Mouse (Mus musculus) forebrain, postnatal 0 days (tissue): ENCODE results near the gene Bbof1. TPM values are rescaled to one million over a fixed set of nuclear protein-coding genes. Genes with fewer than 3 reads are reported as not detected.
A peak's percentile ranks its signal among the peaks of the same experiment; 100 is the strongest.

Source experiments
- ATAC-seq: fragments of 200-750 bp; cut with Nextera tagmentation; 2 replicates; pipeline ENCODE4 v1.8.0; 2017; ENCODE audit warnings: mild to moderate bottlenecking, moderate library complexity
- DNase-seq: peaks from one replicate; pipeline ENCODE4 v3.0.0-alpha.2; 2015
- H3K27ac ChIP-seq: fragments of 300-500 bp; sonication (generic); 2 replicates; pipeline ENCODE4 v1.5.1; 2014; ENCODE audit warnings: low read depth, mild to moderate bottlenecking, antibody characterized with exemption, low read length, moderate library complexity, mixed read lengths
- H3K27me3 ChIP-seq: fragments of 300-500 bp; sonication (generic); 2 replicates; pipeline ENCODE4 v1.6.1; 2014; ENCODE audit warnings: mild to moderate bottlenecking, low read length, mixed read lengths; ENCODE audit not compliant: insufficient read depth
- H3K36me3 ChIP-seq: fragments of 300-500 bp; sonication (generic); 2 replicates; pipeline ENCODE4 v1.6.1; 2014; ENCODE audit warnings: mild to moderate bottlenecking, moderate library complexity; ENCODE audit not compliant: insufficient read depth
- H3K4me1 ChIP-seq: fragments of 300-500 bp; sonication (generic); 2 replicates; pipeline ENCODE4 v1.6.1; 2014; ENCODE audit warnings: antibody characterized with exemption; ENCODE audit not compliant: insufficient read depth
- H3K4me2 ChIP-seq: fragments of 300-500 bp; sonication (generic); 2 replicates; pipeline ENCODE4 v1.6.1; 2014; ENCODE audit warnings: low read depth, mild to moderate bottlenecking, moderate library complexity
- H3K4me3 ChIP-seq: fragments of 300-500 bp; sonication (generic); 2 replicates; pipeline ENCODE4 v1.5.1; 2014; ENCODE audit warnings: low read depth, low read length, mixed read lengths
- H3K9ac ChIP-seq: fragments of 300-500 bp; sonication (generic); 2 replicates; pipeline ENCODE4 v1.6.1; 2014; ENCODE audit warnings: mild to moderate bottlenecking
- H3K9me3 ChIP-seq: fragments of 300-500 bp; sonication (generic); 2 replicates; pipeline ENCODE4 v1.6.1; 2016; ENCODE audit warnings: low read length
- CTCF ChIP-seq: sonication (generic); IDR thresholded peaks from 2 replicates; pipeline ENCODE4 v1.5.1; 2016; ENCODE audit warnings: antibody characterized with exemption, control low read depth, low read depth
- WGBS: fragments of 180-500 bp; shearing (Covaris S2); extraction: QIAGEN DNeasy Blood & Tissue Kit; methylation state at CpG from one replicate; pipeline ENCODE4 v1.1.7; 2014; 5-methylcytosine and 5-hydroxymethylcytosine counted together
- polyA plus RNA-seq: library from polyadenylated mRNA; unstranded; fragments of >200 nt; fragmentation: Nextera tagmentation; extraction: Ambion mirVana; gene quantifications from 2 replicates; pipeline ENCODE4 v1.2.1, GENCODE M21; 2015
- total RNA-seq: library from RNA; depleted of rRNA; stranded (reverse); fragments of >200 nt; gene quantifications from 2 replicates; pipeline ENCODE4 v1.2.3, GENCODE M21; 2014; rRNA removed

Bbof1 gene
- total RNA-seq (3.0 and 4.0 TPM in 2 replicates), polyA plus RNA-seq (2.3 and 3.0 TPM in 2 replicates)

DNA sequence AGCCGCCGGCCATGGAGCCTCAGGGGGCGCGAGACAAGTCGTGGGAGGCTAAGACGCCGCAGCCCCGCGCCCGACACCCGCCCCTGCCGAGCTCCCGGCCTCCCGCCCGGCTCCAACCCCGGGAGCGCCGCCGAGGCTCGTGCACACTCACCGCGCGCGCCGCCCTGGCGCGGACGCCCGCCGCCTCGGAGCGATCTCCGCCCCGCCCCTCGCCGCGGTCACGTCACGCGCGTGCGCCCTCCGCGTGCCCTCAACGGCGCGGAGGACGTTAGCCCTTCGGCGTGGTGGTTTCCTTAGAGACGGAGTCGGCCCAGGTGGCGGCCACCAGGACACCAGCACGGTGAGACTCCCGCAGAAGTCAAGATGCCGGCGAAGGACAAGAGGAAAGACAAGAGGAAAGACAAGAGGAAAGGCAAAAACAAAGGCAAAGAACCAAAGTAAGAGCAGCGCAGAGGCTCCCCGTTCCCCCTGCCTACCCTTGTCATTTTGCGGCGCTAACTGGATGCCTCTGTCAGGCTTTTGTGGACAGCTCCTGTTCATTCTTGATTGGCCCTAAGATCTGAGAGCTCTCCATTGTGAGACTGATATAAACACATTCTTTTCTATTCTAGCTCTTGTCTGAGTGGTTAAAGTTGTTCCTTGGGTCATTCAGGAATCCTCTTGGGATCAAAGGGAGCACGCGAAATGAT is at the start of gene Bbof1, which contains the start of gene Entpd5:
Bbof1 (plus strand) TSS at position 253 of the 689 bp plus-strand sequence.
Entpd5 (minus strand) TSS at position 211 of the 689 bp plus-strand sequence.
- TF ChIP-seq CTCF, result no peak
- Histone ChIP-seq H3K36me3 (no peaks in the 10 kb centered on the region), H3K4me2 (peak within 1 kb of the TSS; percentile 82), H3K4me1 (peaks cover 5% of the 10 kb centered on the region; the same call in 1 of the 2 replicates), H3K4me3 (peak within 1 kb of the TSS; percentile 89), H3K27ac (peak within 1 kb of the TSS; percentile 88), H3K9me3 (no peaks in the 10 kb centered on the region), H3K27me3 (no peaks in the 10 kb centered on the region), H3K9ac (peak within 1 kb of the TSS; percentile 79)
- ATAC-seq (peak; percentile 96), DNase-seq (peak; percentile 95)
- 3% methylated on average over 49 of the region's 63 CpGs for WGBS

DNA sequence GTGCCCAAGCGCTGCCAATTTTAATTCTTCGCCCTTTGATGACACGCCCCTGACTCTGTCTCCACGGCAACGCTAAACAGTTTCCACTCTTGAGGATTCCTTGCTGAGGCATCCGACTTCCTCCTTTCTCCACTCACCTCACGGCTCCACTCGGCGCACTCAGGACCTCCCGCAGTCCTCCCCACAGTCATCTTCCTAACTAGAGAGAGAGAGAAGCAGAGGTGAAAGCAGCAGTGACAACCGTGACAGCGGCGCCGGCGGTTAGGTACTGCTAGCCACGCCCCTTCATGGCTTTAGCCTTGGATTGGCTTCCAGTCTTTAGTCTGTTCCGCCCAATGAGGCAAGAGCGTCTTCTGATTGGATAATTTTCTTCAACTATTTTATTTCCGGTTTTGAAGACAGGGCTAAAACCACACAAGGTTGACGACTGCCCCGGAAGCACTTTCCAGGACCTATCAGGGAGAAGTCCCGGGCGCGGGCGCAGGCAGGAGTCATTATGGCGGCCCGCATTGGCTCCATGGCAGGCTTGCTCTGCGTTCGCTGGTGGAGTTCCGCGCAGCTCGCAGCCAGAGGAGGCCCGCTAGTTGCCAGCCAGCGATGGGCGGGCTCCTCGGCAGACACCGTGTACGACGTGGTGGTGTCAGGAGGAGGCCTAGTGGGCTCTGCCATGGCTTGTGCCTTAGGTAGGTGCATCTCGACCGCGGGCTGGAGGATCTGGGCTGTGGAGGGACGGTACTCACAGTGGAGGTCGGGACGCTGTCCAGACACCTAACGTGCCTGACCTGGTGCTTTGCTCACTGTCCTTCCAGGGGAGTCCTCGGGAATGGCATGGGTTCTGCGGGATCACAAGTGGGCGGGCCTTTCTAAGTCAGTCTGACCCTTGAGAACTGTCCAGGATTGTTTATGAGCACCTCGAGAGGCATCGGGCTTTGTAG is 47.0 kb upstream of the Bbof1 start, which contains the start of the genes Coq6 and Fam161b:
Coq6 (plus strand) TSS at position 103 of the 935 bp plus-strand sequence.
Fam161b (minus strand) TSS at position 279 of the 935 bp plus-strand sequence.
- WGBS, result under 1% methylated on average over 51 of the region's 51 CpGs
- H3K9me3 ChIP-seq, result no peaks in the 10 kb centered on the region
- no peak for TF ChIP-seq CTCF
- DNase-seq, result peak; percentile 97
- H3K4me1 ChIP-seq, result peaks cover 13% of the 10 kb centered on the region
- H3K27ac ChIP-seq, result peak within 1 kb of the TSS; percentile 70
- peak; percentile 99 for ATAC-seq
- peak within 1 kb of the TSS; percentile 88 for H3K4me2 ChIP-seq
- H3K4me3 ChIP-seq, result peak within 1 kb of the TSS; percentile 100
- H3K27me3 ChIP-seq, result no peaks in the 10 kb centered on the region
- peaks cover 7% of the 10 kb centered on the region for H3K36me3 ChIP-seq
- H3K9ac ChIP-seq, result peak within 1 kb of the TSS; percentile 81

DNA sequence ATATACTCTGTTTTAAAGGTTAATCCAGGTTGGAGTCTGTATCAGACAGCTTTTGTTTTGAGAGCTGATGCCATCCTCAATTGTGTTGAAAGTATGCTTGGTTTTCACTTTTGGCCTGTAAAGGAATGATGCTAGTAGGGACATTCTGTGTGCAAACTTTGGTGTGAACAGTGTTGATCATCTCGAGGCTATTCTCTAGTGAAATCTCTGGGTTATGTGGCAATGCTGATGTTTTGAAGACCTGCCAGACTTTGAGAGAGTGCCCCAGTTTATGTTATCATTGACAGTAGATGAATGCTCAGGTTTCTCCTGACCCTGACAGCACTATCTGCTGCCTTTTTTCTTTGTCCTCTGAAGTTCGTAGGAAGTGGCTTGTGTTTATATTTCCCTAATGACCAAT is 46.0 kb upstream of the Bbof1 start:
- Histone ChIP-seq H3K9ac (0 out of 2 replicates have a peak overlapping the region, but pooled peaks have one; percentile 25), H3K27me3 (no peaks in the 10 kb centered on the region), H3K27ac (no peak overlapping the region), H3K4me3 (peak overlapping the region; percentile 100; the same call in 1 of the 2 replicates), H3K36me3 (peaks cover 2% of the 10 kb centered on the region; the same call in 1 of the 2 replicates), H3K4me1 (peaks cover 13% of the 10 kb centered on the region), H3K9me3 (no peaks in the 10 kb centered on the region), H3K4me2 (peak overlapping the region; percentile 88)
- 69% methylated on average over 2 of the region's 2 CpGs for WGBS
- TF ChIP-seq CTCF, result no peak
- ATAC-seq (no peak), DNase-seq (no peak)

DNA sequence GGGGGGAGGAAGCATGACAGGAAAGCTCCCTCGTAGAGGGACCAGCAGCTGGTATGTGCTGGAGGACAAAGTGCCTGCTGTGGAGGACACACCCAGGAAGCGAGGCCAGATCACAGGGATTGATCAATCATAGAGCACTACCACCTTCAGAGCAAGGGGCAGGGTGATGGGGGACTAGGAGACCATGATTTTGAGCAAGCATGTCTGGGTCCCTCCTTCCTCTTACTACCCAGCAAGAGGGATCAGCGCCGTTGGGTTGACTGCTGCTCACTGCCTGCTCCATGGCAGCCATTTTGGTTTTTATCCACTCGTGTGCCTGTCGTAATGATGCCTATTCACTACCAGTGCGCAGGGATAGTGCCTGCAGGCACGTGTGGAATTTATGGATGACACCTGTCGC is 44.6 kb upstream of the Bbof1 start:
- Histone ChIP-seq H3K4me3 (no peak overlapping the region), H3K9ac (no peak overlapping the region), H3K4me2 (no peak overlapping the region), H3K4me1 (peaks cover 13% of the 10 kb centered on the region), H3K9me3 (no peaks in the 10 kb centered on the region), H3K27me3 (no peaks in the 10 kb centered on the region), H3K36me3 (peaks cover 15% of the 10 kb centered on the region), H3K27ac (no peak overlapping the region)
- no peak for TF ChIP-seq CTCF
- ATAC-seq, result no peak
- 85% methylated on average over 9 of the region's 9 CpGs for WGBS
- no peak for DNase-seq

DNA sequence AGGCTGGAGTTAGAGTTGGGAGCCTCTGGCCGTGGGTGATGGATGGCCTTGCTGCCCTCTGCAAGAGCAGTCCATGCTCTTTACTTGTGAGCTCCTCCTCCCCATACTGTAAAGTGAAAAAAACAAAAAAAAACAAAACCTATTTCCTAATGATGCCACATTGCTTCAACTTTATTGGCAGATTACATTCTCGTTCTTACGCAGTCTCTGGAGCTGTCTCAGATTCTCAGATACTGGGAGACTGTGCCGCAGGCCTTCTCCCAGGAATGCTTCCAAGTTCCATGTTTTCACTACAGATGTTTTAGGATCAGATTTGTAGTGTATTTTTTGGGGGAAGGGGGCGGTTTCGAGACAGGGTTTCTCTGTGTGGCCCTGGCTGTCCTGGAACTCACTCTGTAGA is 43.7 kb upstream of the Bbof1 start:
- 94% methylated on average over 6 of the region's 6 CpGs for WGBS
- Histone ChIP-seq H3K9ac (no peak overlapping the region), H3K9me3 (no peaks in the 10 kb centered on the region), H3K4me1 (peaks cover 13% of the 10 kb centered on the region), H3K27me3 (no peaks in the 10 kb centered on the region), H3K36me3 (peaks cover 24% of the 10 kb centered on the region), H3K4me2 (no peak overlapping the region), H3K27ac (no peak overlapping the region), H3K4me3 (no peak overlapping the region)
- ATAC-seq (no peak), DNase-seq (no peak)
- no peak for TF ChIP-seq CTCF

DNA sequence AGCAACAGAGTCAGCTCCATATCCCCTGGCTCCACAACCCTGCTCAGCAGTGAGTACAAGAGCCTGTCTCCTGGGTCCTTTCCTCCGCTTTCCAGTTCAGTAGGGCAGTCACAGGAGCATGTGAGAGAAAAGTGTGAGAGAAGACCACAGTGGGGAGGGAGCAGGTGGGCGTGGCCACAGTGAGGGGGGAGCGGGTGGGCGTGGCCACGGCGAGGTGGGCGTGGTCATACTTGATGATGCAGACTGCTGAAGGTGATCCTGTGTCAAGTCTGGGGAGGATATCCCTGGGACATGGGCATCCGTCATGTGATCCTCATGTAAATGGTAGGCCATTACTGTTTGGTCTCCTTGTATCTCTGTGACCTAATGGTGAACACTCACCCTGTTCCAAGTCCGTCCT is 41.9 kb upstream of the Bbof1 start:
- H3K27ac ChIP-seq, result no peak overlapping the region
- H3K4me1 ChIP-seq, result peaks cover 8% of the 10 kb centered on the region
- no peaks in the 10 kb centered on the region for H3K27me3 ChIP-seq
- TF ChIP-seq CTCF, result no peak
- H3K9ac ChIP-seq, result no peak overlapping the region
- peaks cover 42% of the 10 kb centered on the region for H3K36me3 ChIP-seq
- no peak overlapping the region for H3K4me2 ChIP-seq
- 82% methylated on average over 9 of the region's 9 CpGs for WGBS
- DNase-seq (no peak), ATAC-seq (no peak)
- H3K4me3 ChIP-seq, result no peak overlapping the region
- no peaks in the 10 kb centered on the region for H3K9me3 ChIP-seq
